ENCODE assay signal across 9 mouse cellular contexts in the genomic region with DNA sequence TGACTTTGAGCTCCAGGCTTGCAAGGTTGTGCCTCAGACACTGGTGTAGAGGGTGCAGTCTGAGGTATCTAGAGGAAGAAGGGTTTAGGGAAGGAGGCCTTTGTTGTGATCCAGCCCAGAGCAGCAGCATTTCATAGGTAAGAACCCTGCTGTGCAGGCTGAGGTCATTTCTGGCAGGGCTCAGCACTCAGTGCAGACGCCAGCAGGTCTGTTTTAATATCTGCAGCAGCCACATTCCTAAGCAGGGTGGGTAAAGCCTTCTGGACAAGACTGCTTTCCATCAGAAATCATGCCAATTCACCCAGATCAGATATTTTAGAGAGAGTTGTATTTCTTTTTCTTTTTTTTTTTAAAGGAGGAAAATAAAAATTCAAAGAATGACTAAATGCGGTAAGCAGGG.
DNase-seq lines count a peak whose midpoint lies in the region; ATAC-seq and TF ChIP-seq lines count a peak whose summit lies in the region.
"Had no signal": no experiment of that assay in that cellular context is flagged by ENCODE, and none has a peak within 500 bp of the region (broad histone marks: within the 10 kb centered on the region; RNA-seq: fewer than 3 reads in every experiment).

No protein-coding gene starts in this region.

- H3K27ac ChIP-seq in kidney, embryonic 16.5 days (ENCODE audit: low read length): peak overlapping the region; percentile 27; the same call in 1 of the 2 replicates
- H3K27ac ChIP-seq in heart, embryonic 13.5 days (replicated peaks): peak overlapping the region; percentile 87
- H3K27ac ChIP-seq: left cerebral cortex, adult 2 months had no signal

- peaks cover 15% of the 10 kb centered on the region; the same call in 1 of the 2 replicates for H3K4me1 ChIP-seq in kidney, embryonic 16.5 days (ENCODE audit: insufficient read depth, low read length)
- peaks cover 93% of the 10 kb centered on the region for H3K4me1 ChIP-seq in heart, embryonic 13.5 days

- no peak for TF ChIP-seq POLR2A in myocyte (IDR thresholded peaks at IDR 0.05; ENCODE audit: insufficient read length, low read depth)

- no peak overlapping the region for H3K4me2 ChIP-seq in kidney, embryonic 16.5 days (replicated peaks; ENCODE audit: low read depth, low read length)
- H3K4me2 ChIP-seq in heart, embryonic 13.5 days: no peak overlapping the region
- H3K4me2 ChIP-seq in myocyte (ENCODE audit: low read depth): peak overlapping the region; percentile 76

- H3K9me3 ChIP-seq in kidney, embryonic 16.5 days (ENCODE audit: low read length): no peaks in the 10 kb centered on the region
- H3K9me3 ChIP-seq in heart, embryonic 13.5 days: no peaks in the 10 kb centered on the region

- peak; percentile 69; the same call in 1 of the 2 replicates for ATAC-seq in kidney, embryonic 16.5 days (ENCODE audit: low FRiP score, low TSS enrichment)
- ATAC-seq in heart, embryonic 13.5 days (ENCODE audit: extremely low read depth, insufficient number of reproducible peaks, low FRiP score, low TSS enrichment): no peak

- H3K9ac ChIP-seq in kidney, embryonic 16.5 days (replicated peaks; ENCODE audit: low read length): no peak overlapping the region
- peak overlapping the region; percentile 37; the same call in 1 of the 2 replicates for H3K9ac ChIP-seq in heart, embryonic 13.5 days

- H3ac ChIP-seq in myocyte (ENCODE audit: control insufficient read depth, insufficient read length): no peak overlapping the region

- 66% methylated on average over 2 of the region's 2 CpGs for WGBS in kidney, embryonic 16.5 days
- WGBS in heart, embryonic 13.5 days: 31% methylated on average over 2 of the region's 2 CpGs

- no peaks in the 10 kb centered on the region for H3K79me2 ChIP-seq in myocyte (ENCODE audit: control insufficient read depth, insufficient read depth)

- no peak overlapping the region for H3K4me3 ChIP-seq in kidney, embryonic 16.5 days (ENCODE audit: low read length)
- H3K4me3 ChIP-seq in heart, embryonic 13.5 days: no peak overlapping the region
- no peak overlapping the region for H3K4me3 ChIP-seq in myocyte
- H3K4me3 ChIP-seq: left cerebral cortex, adult 2 months had no signal

- DNase-seq in kidney, postnatal 25 days: no peak
- DNase-seq in cerebellum, adult 8-10 months: peak; percentile 82
- DNase-seq in right cerebral cortex, adult 2 months (ENCODE audit: low spot score in 2 of 2): no peak
- no peak for DNase-seq in ovary, postnatal 36 days (ENCODE audit: low spot score)
- no peak for DNase-seq in thymus, postnatal 36 days

- no peaks in the 10 kb centered on the region for H3K27me3 ChIP-seq in kidney, embryonic 16.5 days (ENCODE audit: insufficient read depth, low read length)
- H3K27me3 ChIP-seq in heart, embryonic 13.5 days (replicated peaks): no peaks in the 10 kb centered on the region
- H3K27me3 ChIP-seq in myocyte (ENCODE audit: control insufficient read depth, insufficient read depth, insufficient read length): no peaks in the 10 kb centered on the region

- no peaks in the 10 kb centered on the region for H3K36me3 ChIP-seq in kidney, embryonic 16.5 days (ENCODE audit: insufficient read depth, low read length)
- no peaks in the 10 kb centered on the region for H3K36me3 ChIP-seq in heart, embryonic 13.5 days
- no peaks in the 10 kb centered on the region for H3K36me3 ChIP-seq in myocyte (ENCODE audit: control insufficient read depth, insufficient read depth)

TF ChIP-seq in myocyte, 11 proteins besides CTCF, POLR2A, EP300 and RAD21:
- TF ChIP-seq CEBPB (IDR thresholded peaks at IDR 0.05; ENCODE audit: insufficient read depth, poor library complexity, severe bottlenecking): 0 out of 2 replicates have a peak, but pooled peaks have one; percentile 6
- no peak for TF ChIP-seq SRF (IDR thresholded peaks at IDR 0.05; ENCODE audit: control insufficient read depth, insufficient read length, low read depth)
- TF ChIP-seq MYOD1 (IDR thresholded peaks at IDR 0.05; ENCODE audit: control insufficient read depth in 1 of 3, insufficient read length in 2 of 3, low read depth in 2 of 3): peak in 1 of 3 experiments; percentile 34
- TF ChIP-seq MAX (IDR thresholded peaks at IDR 0.05; ENCODE audit: low read depth): no peak
- TF ChIP-seq E2F4 (IDR thresholded peaks at IDR 0.05; ENCODE audit: insufficient read depth): no peak
- no peak for TF ChIP-seq POLR2AphosphoS2 (IDR thresholded peaks at IDR 0.05; ENCODE audit: insufficient read length, low read depth)
- peak in 1 of 3 experiments; percentile 48 for TF ChIP-seq MYOG (IDR thresholded peaks at IDR 0.05; ENCODE audit: control insufficient read depth in 1 of 3, insufficient read depth in 1 of 3, insufficient read length in 2 of 3, low read depth in 2 of 3)
